Mouse (Mus musculus) ES-E14 (cell line): Measurements from ENCODE around the gene Mmp28. TPM values are rescaled to one million over a fixed set of nuclear protein-coding genes. Genes with fewer than 3 reads are reported as not detected.
A peak's percentile ranks its signal among the peaks of the same experiment; 100 is the strongest.

ENCODE experiments used
- DNase-seq: peaks from one replicate; pipeline ENCODE4 v3.0.0-alpha.2; 2013; ENCODE audit warnings: low read depth, low spot score
- H3K27ac ChIP-seq: 2 replicates; pipeline ENCODE4 v1.5.1; 2012; ENCODE audit warnings: low read depth, mild to moderate bottlenecking, low read length, moderate library complexity, mixed read lengths; ENCODE audit not compliant: poor library complexity, insufficient read depth, severe bottlenecking
- H3K36me3 ChIP-seq: 2 replicates; pipeline ENCODE4 v1.6.1; 2012; ENCODE audit warnings: mild to moderate bottlenecking, low read length, moderate library complexity, mixed read lengths; ENCODE audit not compliant: control insufficient read depth, poor library complexity, insufficient read depth, severe bottlenecking
- H3K4me1 ChIP-seq, 2 experiments: fragments of 150-350 bp in 1 of 2; sonication (generic) in 1 of 2; 2 replicates each; pipeline ENCODE4 v1.6.1; 2012; ENCODE audit warnings: low read length in 2 of 2, mild to moderate bottlenecking in 1 of 2, mixed read lengths in 1 of 2; ENCODE audit not compliant: control insufficient read depth in 2 of 2, insufficient read depth in 2 of 2, poor library complexity in 1 of 2
- H3K4me3 ChIP-seq, 2 experiments: fragments of 150-350 bp in 1 of 2; sonication (generic) in 1 of 2; 2 replicates each; pipeline ENCODE4 v1.5.1; 2012; ENCODE audit warnings: low read length in 2 of 2, low read depth in 1 of 2, mild to moderate bottlenecking in 1 of 2, mixed read lengths in 1 of 2; ENCODE audit not compliant: insufficient read depth in 1 of 2, poor library complexity in 1 of 2, severe bottlenecking in 1 of 2
- H3K9ac ChIP-seq: 2 replicates; pipeline ENCODE4 v1.6.1; 2012; ENCODE audit warnings: low read depth, mild to moderate bottlenecking, low read length, mixed read lengths; ENCODE audit not compliant: poor library complexity, insufficient read depth, severe bottlenecking
- H3K9me3 ChIP-seq: fragments of 150-350 bp; sonication (generic); 2 replicates; pipeline ENCODE4 v1.6.1; 2012; ENCODE audit warnings: low read depth, mild to moderate bottlenecking, low read length; ENCODE audit not compliant: control insufficient read depth, insufficient read depth
- CHD2 ChIP-seq: IDR thresholded peaks from 2 replicates; pipeline ENCODE4 v1.6.1; 2014; ENCODE audit warnings: mild to moderate bottlenecking, low read depth, low read length, inconsistent platforms
- HCFC1 ChIP-seq: IDR thresholded peaks from 2 replicates; pipeline ENCODE4 v1.6.1; 2012; ENCODE audit warnings: low read length, inconsistent platforms, borderline replicate concordance; ENCODE audit not compliant: insufficient read depth
- MAFK ChIP-seq: IDR thresholded peaks from 2 replicates; pipeline ENCODE4 v1.6.1; 2014; ENCODE audit warnings: mild to moderate bottlenecking, low read depth, low read length, inconsistent platforms; ENCODE audit not compliant: insufficient read depth
- ZC3H11A ChIP-seq: IDR thresholded peaks from 2 replicates; pipeline ENCODE4 v1.6.1; 2012; ENCODE audit warnings: low read depth, mild to moderate bottlenecking, inconsistent platforms, low read length, borderline replicate concordance
- ZNF384 ChIP-seq: IDR thresholded peaks from 2 replicates; pipeline ENCODE4 v1.6.1; 2012; ENCODE audit warnings: low read depth, low read length, inconsistent platforms
- in situ Hi-C, 2 experiments: fragments of 600-800 bp; cut with MboI; formaldehyde crosslinking; loops; one replicate each; pipeline ENCODE4 v1.15.1; 2025; ENCODE audit warnings: low sequenced_read_pairs in 2 of 2, inconsistent platforms in 1 of 2; ENCODE audit not compliant: unreplicated experiment in 2 of 2
- total RNA-seq: library from RNA; depleted of rRNA; stranded (reverse); fragments of 300-350 nt; gene quantifications from 2 replicates; pipeline ENCODE4 v1.2.3, GENCODE M21; 2012; rRNA removed

Gene Mmp28
- total RNA-seq, result 0.79 and 1.3 TPM in 2 replicates

GRCm38 (mm10) chr11:83462711-83463244 is at the start of gene Mmp28:
Mmp28 (minus strand) TSS chr11:83463071.
- TF ChIP-seq ZC3H11A, result no peak
- no peak for TF ChIP-seq MAFK
- no peak for TF ChIP-seq ZNF384
- no peak for TF ChIP-seq HCFC1
- no peak for TF ChIP-seq CHD2
- Histone ChIP-seq H3K4me1 (no peaks in the 10 kb centered on the region), H3K4me3 (peak within 1 kb of the TSS; percentile 72 to 84), H3K9me3 (no peaks in the 10 kb centered on the region; the same call in 1 of the 2 replicates), H3K9ac (peak within 1 kb of the TSS; percentile 67), H3K36me3 (no peaks in the 10 kb centered on the region), H3K27ac (no peak within 1 kb of the TSS)
- in situ Hi-C loops, result no loop called here
- DNase-seq, result no peak

GRCm38 (mm10) chr11:83509521-83509920 is 46.6 kb upstream of the Mmp28 start:
- TF ChIP-seq ZC3H11A (no peak), HCFC1 (no peak), ZNF384 (no peak), MAFK (no peak), CHD2 (no peak)
- Histone ChIP-seq H3K4me3 (no peak overlapping the region), H3K36me3 (peaks cover 4% of the 10 kb centered on the region), H3K9me3 (no peaks in the 10 kb centered on the region), H3K9ac (no peak overlapping the region), H3K27ac (no peak overlapping the region), H3K4me1 (no peaks in the 10 kb centered on the region)
- in situ Hi-C loops, result no loop called here
- no peak for DNase-seq

GRCm38 (mm10) chr11:83504308-83504707 is 41.4 kb upstream of the Mmp28 start:
- Histone ChIP-seq H3K9ac (no peak overlapping the region), H3K36me3 (peaks cover 15% of the 10 kb centered on the region), H3K9me3 (no peaks in the 10 kb centered on the region), H3K4me1 (no peaks in the 10 kb centered on the region), H3K27ac (no peak overlapping the region), H3K4me3 (no peak overlapping the region)
- DNase-seq, result no peak
- in situ Hi-C loops, result no loop called here
- TF ChIP-seq MAFK (no peak), ZC3H11A (no peak), ZNF384 (no peak), CHD2 (no peak), HCFC1 (no peak)

- peak overlapping the region; percentile 44; the same call in 1 of the 2 replicates for H3K27ac ChIP-seq
- H3K36me3 ChIP-seq, result peaks cover 3% of the 10 kb centered on the region
- peak; percentile 57 for DNase-seq
- H3K9me3 ChIP-seq, result no peaks in the 10 kb centered on the region
- peaks cover 2 to 15% of the 10 kb centered on the region in 2 experiments for H3K4me1 ChIP-seq
- H3K4me3 ChIP-seq, result no peak overlapping the region
- in situ Hi-C loops, result no loop called here
- TF ChIP-seq CHD2, result 0 out of 2 replicates have a peak, but pooled peaks have one; percentile 39
- no peak for TF ChIP-seq HCFC1
- H3K9ac ChIP-seq, result no peak overlapping the region
Observed at GRCm38 (mm10) chr11:83495571-83495970, 32.7 kb upstream of the Mmp28 start.
